Mouse (Mus musculus) adrenal gland, adult (tissue): ENCODE data around the gene Gm21885.
"Not testable (repeated sequence)": the region's sequence is repeated elsewhere in the genome, so short reads cannot be mapped to it uniquely, and the experiment has no call there.

Source experiments
- DNase-seq, 2 experiments: peaks; one replicate each; pipeline ENCODE4 v3.0.0; 2022 to 2023; ENCODE audit warnings: low spot score in 1 of 2; ENCODE audit not compliant: inconsistent age in 2 of 2

The Gm21885 gene

DNA sequence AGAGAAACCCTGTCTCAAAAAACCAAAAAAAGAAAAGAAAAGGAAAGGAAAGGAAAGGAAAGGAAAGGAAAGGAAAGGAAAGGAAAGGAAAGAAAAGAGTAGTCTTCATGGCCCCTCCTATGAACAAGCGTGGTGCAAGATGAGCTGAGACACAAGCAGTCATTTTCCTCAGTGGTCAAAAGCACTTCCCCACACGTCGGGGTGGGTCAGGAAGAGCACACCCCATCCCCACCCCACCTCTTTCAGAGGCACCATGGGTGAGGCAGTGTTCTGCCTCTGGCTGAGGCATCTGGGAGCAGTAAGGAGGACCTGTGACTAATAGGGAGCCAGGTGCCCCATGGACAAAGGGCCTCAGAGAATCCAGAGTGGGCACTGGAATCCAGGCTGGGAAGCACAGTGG lies 15.5 kb upstream of the Gm21885 start:
- DNase-seq = not testable (repeated sequence)

DNA sequence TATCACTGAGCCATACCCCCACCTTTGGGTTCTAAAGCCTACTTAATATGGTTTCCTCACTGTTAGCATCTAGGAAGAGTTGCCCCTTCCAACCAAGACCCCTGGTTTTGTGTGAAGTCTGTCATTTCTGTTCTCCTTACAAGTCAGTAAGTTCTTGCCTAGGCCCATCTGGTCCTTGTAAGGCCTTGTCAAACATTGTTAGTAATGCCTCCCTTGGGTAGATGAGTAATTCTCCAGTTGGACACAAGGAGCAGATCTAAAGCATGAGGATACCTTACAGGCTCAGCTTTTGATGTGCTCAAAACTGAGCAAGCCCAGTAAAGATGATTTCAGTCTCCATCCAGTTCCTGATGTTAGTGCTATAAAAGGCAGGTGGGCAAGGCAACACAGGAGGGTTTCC lies 12.9 kb upstream of the Gm21885 start:
- no peak for DNase-seq

DNA sequence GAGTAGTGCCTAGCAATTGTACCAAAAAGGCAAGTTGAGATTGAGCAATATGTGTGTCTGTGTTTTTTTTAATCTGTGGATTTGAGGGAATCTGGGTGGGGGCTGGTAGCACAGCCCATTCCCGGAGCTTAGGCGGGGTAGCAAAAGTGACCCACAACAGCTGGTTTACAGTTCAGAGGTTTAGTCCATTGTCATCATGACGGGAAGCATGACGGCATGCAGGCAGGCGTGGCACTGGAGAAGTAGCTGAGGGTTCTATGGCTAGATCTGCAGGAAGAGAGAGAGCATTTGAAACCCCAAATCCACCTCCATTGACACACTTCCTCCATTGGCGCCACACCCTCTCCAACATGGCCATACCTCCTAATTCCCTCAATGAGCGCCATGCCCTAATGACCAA lies 11.8 kb upstream of the Gm21885 start:
- no peak for DNase-seq

DNA sequence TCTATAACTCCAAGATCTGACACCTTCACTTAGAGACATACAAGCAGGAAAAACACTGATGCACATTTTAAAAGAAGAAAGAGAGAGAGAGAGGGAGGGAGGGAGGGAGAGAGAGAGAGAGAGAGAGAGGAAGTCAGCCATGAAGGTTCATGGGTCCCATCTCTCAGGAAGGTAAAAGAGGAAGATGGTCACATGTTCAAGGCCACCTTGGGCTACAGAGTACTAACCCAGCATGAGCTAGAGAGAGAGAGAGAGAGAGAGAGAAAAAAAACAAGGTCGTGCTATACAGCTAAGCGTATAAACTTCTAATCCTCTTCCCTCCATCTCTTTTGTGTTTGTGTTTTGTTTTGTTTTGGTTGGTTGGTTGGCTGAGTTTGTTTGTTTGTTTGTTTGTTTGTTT lies 10.7 kb upstream of the Gm21885 start:
- no peak for DNase-seq

DNA sequence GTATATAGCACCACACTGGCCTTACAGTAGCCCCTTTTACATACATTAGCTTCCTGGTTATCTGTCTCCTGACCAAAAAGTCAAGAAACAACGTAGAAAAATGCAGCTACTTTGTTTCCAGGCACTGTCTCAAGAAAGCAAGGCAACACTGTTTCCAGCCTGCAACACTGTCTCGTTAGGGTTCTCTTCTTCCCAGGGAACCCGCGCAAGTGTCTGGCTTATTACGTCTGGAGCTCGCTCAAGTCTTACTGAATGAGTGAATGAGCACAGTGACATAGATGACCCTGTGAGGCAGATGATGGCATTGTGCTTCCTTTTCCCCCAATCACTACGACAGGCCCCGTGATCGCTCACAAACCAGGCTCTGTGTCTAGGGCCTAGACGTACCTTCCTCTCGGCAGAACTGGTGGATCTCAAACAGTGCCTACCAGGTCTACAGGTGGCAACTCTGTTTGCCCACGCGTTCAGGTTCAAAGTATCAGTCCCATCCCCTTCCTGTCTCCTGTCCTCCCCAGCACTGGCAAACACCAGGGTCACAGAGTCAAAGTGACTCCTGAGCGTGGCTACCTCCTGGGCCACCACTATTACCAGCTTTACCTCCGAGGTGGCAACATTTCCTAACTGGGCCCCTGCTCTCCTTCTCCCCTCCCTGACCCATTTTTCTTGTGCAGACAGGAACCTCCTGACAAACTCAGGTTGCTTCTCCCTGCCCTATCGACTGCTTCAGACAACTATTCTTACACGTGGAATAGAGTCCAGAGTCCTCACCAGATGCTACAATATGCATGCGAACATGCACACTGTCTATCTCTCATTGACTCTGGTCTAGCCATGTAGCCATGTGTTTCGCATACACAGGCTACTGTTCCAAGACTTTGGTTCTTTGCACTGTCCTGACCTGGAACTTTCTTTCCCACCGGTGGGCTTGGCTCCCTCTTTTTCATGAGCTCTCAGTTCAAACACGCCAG lies 8.4 kb upstream of the Gm21885 start:
- no peak for DNase-seq

DNA sequence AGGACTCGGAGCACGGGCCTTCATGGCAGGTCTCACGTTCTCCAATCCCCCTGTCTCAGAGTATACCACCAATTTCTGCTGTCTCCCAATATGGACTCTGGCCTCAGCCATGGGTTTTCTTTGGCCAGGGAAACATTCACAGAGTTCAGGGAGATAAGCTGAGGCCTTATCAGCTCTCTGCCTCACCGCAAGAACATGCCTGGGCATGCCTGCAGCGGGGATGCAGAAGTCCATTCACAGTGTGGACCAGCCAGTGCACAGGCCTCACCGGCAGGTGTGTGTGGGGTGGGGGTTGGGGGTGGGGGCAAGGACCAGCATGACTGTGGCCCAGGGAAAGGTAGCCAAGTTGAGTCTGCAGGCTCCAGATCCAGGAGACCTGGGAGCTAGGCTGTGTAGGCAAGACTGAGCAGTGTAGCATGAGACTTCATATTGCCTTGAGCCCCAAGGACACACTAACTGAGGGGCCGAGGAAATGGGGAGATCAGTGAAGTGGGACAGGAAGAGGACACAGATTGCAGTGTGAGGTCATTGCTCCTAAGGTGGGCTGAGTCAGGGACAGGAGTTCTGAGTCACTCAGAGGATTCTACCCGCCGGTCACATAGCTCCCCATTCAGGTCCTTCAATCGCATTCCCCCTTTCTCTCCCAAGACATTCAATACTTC lies 7.3 kb upstream of the Gm21885 start:
- peak; percentile 56 to 73 for DNase-seq

DNA sequence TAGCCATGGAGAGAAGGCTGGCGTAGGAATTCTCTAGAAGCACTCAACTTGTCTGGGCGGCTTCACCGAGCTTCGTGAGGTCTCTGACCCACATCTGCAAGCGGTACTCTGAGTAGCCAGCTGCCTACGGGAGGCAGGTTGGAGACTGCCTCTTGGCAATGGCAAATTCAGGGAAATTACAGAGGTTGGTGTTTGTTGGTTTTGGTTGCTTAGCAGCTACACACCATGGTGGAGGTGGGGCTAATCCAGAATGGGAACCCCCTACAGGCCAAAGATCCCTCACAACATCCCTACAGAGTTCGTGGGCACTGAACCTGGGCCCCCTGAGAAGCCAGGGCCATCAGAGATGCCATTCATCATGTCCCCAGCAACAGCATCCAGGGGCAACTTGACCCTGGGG lies 6.4 kb upstream of the Gm21885 start:
- no peak for DNase-seq

DNA sequence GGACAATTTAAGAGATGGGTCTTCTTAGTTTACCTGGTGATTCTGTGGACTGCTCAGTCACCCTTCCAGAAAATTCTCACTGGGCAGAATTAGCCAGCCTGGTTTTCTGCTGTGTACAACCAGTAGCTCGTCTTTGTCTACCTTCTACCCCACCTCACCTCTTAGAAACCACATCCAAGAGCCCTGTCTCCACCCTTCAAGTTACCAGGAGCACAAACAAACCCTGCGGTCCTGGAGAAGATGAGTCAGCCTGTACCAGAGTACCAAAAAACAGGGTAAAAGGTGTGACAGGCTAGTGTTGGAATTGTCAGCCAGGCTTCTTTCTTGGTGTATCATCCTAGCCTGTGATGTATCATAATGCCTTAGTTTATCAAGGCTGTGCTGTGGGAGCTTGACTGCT lies 6.0 kb upstream of the Gm21885 start:
- DNase-seq = no peak

DNA sequence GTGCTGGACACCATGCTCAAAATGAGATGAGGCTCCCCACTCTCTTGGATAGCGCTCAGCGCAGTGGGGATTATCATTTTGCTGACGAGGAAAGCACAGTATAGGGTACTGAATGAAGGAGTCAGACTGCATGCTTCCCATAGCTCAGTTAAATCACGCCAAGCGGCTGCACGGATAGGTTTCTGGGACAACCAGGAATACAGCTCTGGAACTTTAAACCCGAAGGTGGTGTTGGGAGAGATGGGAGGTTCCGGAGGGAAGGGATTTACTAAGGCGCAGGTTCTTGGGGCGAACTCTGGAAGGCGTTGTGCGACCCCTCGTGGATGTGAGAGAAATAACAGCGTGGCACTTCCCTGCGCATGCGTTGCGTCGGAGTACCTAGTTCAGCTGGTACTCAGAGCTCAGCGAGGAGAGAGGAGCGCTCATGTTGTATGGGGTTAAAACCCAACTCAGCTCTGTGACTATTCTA lies 4.8 kb upstream of the Gm21885 start:
- DNase-seq = peak; percentile 90 to 96

DNA sequence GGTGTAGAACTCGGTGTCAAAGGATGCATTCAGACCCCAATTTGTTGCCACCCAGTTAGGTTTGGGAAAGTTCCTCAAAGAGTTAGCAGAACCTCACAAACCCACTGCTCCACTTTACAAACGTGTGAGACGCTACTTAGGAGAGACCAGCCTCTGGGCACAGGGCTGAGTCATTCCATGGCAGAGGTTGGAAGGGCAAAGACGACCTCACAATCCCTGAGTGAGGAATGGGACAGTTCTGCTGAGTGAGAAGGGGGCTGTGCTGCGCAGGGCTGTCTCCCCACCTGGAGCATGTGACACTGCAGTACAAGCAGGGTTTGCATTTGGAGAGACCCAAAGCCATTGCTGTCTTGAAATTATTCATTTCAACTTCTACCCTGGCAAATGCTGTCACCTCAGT lies 618 bp downstream of the Gm21885 start:
- peak in 1 of 2 experiments; percentile 69 for DNase-seq

DNA sequence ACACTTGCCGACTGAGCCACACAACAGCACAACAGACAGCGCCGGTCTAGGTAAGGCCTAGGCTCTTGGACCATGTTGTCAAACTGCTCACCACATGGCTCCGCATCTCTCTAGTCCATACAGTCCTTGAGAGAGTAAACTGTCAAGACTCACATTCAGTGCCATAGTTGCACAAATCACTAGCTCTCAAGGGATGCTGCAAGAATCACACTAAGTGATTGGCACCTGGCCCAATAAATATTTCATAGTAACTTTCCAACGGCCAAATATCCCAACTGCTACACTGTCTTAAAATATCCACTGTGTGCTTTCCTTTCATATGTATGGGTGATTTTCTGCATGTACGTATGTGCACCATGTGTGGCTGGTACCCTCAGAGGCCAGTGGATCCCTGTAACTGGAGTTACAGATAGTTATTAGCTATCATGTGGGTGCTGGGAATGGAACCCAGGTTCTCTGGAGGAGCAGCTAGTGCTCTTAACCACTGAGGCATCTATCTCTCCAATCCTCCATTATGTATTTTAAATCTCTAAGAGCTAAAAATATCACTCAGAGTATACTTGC lies 1.9 kb downstream of the Gm21885 start:
- DNase-seq = peak in 1 of 2 experiments; percentile 58

DNA sequence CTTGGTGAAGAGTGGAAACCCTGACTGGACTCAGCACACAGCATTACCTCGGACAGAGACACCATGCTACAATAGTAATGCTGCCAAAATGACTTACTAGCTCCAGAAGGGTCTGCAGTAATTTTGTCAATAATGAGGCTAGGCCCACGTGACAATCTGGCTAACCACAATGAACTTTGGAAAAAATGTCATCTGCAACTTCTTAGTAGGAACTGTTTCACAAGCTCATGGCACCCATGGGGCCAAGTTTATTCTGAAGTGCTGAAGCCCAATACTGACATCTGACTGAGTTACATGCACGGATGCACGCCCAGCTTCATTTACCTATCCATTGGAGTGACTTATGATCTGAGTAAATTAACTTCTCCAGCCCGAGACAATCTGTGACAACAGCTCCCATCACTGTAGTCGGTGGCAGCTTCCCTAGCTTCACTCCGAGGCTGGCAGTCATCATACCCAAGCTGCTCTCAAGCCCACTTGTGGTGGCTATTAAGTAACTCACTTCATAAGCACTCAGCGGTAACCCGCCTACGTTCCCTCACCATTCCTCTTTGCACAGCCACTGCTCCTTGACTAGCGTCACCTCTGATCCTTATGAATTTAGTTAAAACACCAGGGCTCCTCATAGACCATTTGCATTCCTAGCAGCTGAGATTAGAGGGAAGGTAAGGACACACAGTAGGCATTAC lies 4.4 kb downstream of the Gm21885 start:
- DNase-seq = peak in 1 of 2 experiments; percentile 38

DNA sequence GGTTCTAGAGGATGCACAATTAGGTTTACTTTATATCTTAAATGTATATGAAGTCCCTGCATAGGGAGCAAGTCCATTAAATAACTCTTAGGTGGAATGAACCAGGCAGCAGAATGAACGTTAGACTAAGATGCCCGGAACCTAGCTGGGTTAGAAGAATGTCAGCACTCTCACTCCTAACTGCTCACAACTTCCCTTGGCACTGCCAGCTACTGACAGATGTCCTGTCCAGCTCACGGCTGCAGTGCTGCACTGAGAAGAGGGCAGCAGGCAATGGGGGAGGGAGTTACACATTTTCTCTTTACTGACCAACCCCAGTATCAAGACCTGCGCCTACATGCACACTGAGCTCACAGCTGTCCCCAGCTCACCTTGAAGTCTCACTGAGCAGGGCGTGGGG lies 5.4 kb downstream of the Gm21885 start:
- DNase-seq = no peak

DNA sequence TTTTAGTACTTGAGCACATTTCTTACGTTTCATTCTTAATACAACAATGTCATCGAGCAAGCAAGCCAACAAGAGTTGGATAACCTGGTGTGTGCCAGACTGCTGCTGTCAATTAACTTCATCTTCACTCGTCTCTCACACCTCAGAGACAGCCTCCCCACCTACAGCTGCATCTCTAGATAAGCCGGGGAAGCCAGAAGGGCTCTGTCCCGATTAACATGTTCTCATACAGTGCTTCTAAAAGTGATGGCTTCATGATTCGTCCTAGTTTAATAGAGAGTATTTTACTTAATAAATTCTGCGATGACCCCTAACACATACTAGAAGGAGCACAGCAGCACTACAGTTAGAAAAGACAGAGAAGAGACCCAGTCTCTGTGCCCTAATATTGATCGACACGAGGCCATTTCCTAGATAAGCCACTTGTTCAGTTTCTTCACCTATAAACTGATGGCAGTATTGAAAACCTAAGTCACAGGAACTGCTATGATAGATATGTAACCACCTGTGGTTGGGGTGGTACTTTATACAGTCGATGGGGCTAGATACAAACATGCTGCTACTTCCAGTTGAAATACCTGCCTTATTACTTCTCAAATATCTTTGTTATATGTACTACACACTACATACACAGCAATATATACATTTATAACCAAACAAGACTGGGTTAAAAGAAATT lies 8.5 kb downstream of the Gm21885 start:
- DNase-seq = no peak

DNA sequence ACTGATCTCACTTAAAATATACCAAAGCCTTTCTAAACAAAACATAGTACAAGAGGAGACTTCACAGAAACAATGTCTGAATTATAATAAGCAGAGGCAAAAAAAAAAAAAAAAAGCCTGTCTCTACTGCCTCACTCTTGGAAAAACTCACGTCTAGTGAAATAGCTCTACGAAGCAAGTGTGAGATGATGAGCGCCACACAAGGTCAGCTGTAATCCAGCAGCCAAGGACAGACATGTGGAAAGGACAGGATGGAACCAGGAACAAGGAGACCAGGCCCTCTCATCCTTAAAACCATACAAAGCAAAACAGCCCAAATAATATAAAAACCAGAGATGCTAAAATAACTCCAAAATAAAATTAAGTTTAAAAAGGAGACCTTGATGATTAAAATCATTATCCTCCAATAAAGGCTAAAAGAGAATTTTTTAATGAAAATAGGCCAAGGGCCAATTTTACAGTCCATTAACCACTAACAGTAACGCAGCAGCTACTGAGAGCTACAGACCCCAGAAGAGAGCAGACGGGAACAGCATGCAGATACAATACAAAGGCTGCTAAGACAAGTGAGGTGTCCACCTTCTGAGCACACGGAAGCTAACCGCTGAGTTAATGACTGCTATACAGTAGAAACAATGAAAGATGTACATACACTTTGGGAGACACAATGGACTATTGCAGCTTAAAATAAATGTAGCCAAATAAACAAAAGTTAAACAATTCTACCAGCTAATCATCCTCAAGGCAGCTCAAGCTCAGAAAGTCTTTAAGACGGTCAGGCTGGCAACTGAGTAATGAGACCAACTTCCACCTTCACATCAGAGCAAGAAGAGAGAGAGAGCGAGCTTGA lies 13.5 kb downstream of the Gm21885 start:
- peak in 1 of 2 experiments; percentile 74 for DNase-seq

DNA sequence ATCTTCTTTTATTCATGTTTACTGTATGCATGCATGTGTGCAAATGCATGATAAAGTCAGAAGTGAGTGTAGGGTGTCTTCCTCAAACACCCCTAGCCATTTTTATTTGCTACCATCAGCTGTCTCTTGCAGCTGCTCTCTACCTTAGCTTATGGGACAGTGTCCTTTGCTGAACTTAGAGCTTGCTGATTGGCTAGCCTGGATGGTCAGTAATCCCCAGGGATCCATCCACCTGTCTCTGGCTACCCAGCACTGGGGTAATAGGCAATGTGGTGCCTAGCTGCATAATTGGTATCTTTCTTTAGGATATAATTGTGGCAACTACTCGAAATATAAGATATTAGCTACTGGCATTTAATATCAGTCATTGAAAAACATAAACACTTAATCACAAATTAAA lies 31.1 kb downstream of the Gm21885 start:
- no peak for DNase-seq

DNA sequence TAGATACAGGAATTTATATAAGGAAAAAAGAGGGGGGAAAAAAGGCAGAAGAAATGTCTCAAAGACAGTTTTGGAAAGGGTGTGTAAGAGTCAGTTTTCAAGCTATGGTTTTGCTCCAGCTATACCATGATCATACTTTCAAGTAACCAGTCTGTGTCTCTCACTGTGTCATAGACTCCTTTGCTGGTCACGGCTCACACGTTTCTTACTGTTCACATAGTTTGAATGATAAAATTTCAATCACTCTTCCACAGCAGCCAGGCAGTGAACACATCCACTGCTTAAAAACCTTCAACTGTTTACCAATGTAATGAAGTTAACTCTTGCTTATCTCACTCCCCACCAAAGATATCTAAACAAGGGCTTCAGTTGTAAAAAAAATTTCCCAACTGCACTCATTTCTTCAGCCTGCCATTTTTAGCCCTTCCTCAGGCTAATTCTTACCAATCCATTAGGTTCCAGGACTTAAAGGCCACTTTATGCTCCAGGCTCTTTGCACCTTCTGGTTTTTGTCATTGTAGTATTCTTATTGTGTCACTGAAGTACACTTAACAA lies 32.5 kb downstream of the Gm21885 start:
- no peak for DNase-seq

DNA sequence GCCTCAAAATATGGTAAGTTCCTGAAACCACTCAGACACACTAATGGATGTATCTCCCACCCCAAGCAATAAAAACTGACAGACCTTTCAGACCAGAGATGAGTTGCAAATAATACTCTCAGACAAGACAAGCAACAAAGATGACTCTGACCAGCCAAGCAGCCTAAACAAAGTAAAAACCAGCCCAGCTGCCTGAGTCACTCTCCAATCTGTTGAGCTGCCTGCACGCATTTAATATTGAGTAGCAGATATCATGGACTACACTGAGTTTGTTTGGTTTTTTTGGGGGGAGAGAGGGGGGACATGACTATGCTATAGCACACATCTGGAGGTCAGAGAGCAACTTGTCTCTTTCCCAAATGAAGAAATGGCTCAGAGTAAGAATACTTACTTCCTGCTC lies 33.6 kb downstream of the Gm21885 start:
- no peak for DNase-seq

DNA sequence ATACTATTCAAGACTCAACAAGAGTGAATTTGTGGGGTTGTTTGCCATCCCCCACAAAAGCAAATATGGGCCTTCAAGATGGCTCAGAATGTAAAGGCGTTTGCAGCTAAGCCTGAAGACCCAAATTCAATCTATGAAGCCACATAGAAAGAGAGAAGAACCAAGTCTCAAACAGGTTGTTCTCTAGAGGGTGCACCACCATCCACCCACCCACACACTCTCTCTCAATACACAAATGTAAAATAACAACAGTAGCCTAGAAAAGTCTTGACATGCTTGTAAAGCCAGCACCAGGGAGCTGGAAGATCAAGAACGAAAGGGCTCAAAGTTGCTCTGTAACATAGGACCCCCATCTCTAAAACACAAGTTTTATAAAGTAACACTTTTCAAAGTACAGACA lies 34.9 kb downstream of the Gm21885 start:
- no peak for DNase-seq

DNA sequence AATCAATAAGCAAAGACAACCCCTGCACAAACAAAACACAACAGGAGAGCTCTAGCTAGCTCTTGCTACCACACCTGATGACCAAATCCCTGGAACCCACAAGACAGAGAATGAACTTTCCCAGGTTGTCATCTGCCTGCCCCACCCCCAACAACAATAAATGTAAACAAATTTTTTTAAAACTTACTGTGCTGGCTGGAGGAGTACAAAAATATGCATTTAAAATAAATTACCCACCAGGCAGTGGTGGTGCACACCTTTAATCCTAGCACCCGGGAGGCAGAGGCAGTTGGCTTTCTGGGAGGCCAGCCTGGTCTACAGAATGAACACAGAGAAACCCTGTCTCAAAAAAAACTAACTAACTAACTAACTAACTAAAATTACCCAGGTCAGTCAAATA lies 35.3 kb downstream of the Gm21885 start:
- DNase-seq = no peak
